ENCODE assay signal across 26 mouse cellular contexts in the genomic region with DNA sequence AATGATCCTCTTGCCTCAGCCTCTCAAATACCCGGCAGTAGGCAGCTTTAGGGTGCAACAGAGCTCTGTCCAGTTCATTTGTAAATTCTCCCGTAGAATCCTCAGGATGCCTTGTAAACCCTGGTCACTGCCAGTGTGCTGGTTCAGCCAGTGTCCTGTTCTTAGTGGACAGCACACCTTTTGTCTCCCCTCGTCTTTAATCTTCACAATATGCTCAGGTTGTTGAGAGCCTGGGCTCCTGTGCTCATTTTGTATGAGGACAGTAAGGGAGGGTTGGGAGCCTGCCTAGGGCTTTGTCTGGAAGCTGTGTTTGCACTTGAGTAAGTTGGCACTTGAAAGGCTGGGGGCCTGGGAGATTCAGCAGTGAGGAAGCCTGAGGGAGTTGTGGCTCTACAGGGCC.
"Had no signal": no experiment of that assay in that cellular context is flagged by ENCODE, and none has a peak within 500 bp of the region (broad histone marks: within the 10 kb centered on the region; RNA-seq: fewer than 3 reads in every experiment).

No protein-coding gene starts in this region.

- ATAC-seq: hindbrain, postnatal 0 days; intestine, embryonic 16.5 days had no signal

- H3K9ac ChIP-seq: heart, embryonic 13.5 days; heart, embryonic 15.5 days; hindbrain, embryonic 13.5 days; hindbrain, embryonic 15.5 days; limb, embryonic 12.5 days; liver, embryonic 13.5 days; liver, embryonic 15.5 days had no signal

- H3K27ac ChIP-seq: heart, adult 2 months; heart, embryonic 13.5 days; heart, embryonic 15.5 days; hindbrain, embryonic 13.5 days; hindbrain, embryonic 15.5 days; hindbrain, postnatal 0 days; layer of hippocampus, adult 2 months; left cerebral cortex, adult 2 months; limb, embryonic 10.5 days; limb, embryonic 12.5 days; liver, embryonic 13.5 days; liver, embryonic 15.5 days had no signal

- H3K27me3 ChIP-seq: hindbrain, embryonic 13.5 days; hindbrain, embryonic 15.5 days had no signal

- H3K4me2 ChIP-seq: heart, embryonic 11.5 days; heart, embryonic 13.5 days; heart, embryonic 15.5 days; hindbrain, embryonic 13.5 days; hindbrain, embryonic 15.5 days; limb, embryonic 12.5 days; liver, embryonic 11.5 days; liver, embryonic 13.5 days; liver, embryonic 15.5 days had no signal

- H3K4me3 ChIP-seq: heart, adult 2 months; heart, embryonic 13.5 days; heart, embryonic 15.5 days; hindbrain, embryonic 13.5 days; hindbrain, embryonic 15.5 days; layer of hippocampus, adult 2 months; left cerebral cortex, adult 2 months; limb, embryonic 10.5 days; limb, embryonic 12.5 days; liver, embryonic 13.5 days; liver, embryonic 15.5 days had no signal

- H3K9me3 ChIP-seq: heart, embryonic 13.5 days; heart, embryonic 15.5 days; hindbrain, embryonic 13.5 days; hindbrain, embryonic 15.5 days; limb, embryonic 10.5 days; limb, embryonic 12.5 days; liver, embryonic 13.5 days; liver, embryonic 15.5 days had no signal

- H3K36me3 ChIP-seq: heart, embryonic 13.5 days; heart, embryonic 15.5 days; hindbrain, embryonic 13.5 days; hindbrain, embryonic 15.5 days; limb, embryonic 10.5 days; limb, embryonic 12.5 days; liver, embryonic 13.5 days; liver, embryonic 15.5 days had no signal

- DNase-seq: gastrocnemius, postnatal 10 days; gastrocnemius, postnatal 25 days; heart, adult 11 months; heart, adult 2 months; heart, postnatal 14 days; heart, postnatal 36 days; kidney, adult 11 months; kidney, adult 8-10 months; kidney, postnatal 10 days; kidney, postnatal 25 days; kidney, postnatal 4 days; liver; liver, embryonic 13.5 days had no signal
